Mouse (Mus musculus) forebrain, embryonic 14.5 days (tissue): ENCODE measurements around the gene Zfp65. TPM values are rescaled to one million over a fixed set of nuclear protein-coding genes. Genes with fewer than 3 reads are reported as not detected.
"Not testable (repeated sequence)": the region's sequence is repeated elsewhere in the genome, so short reads cannot be mapped to it uniquely, and the experiment has no call there.

Source experiments
- ATAC-seq: fragments of 200-750 bp; cut with Nextera tagmentation; 2 replicates; pipeline ENCODE4 v1.8.0; 2017; ENCODE audit warnings: mild to moderate bottlenecking, moderate library complexity
- DNase-seq: peaks from one replicate; pipeline ENCODE4 v3.0.0-alpha.2; 2015; ENCODE audit warnings: low spot score
- H3K27ac ChIP-seq: fragments of 300-500 bp; sonication (generic); 2 replicates; pipeline ENCODE4 v1.5.1; 2014; ENCODE audit warnings: low read depth, mild to moderate bottlenecking, control low read depth, low read length, moderate library complexity
- H3K27me3 ChIP-seq: fragments of 300-500 bp; sonication (generic); replicated peaks from 2 replicates; pipeline ENCODE4 v1.6.1; 2014; ENCODE audit warnings: low read length, control low read depth, mixed read lengths; ENCODE audit not compliant: control insufficient read depth, insufficient read depth
- H3K36me3 ChIP-seq: fragments of 300-500 bp; sonication (generic); 2 replicates; pipeline ENCODE4 v1.6.1; 2014; ENCODE audit warnings: low read length, control low read depth; ENCODE audit not compliant: control insufficient read depth, insufficient read depth
- H3K4me1 ChIP-seq: fragments of 300-500 bp; sonication (generic); 2 replicates; pipeline ENCODE4 v1.6.1; 2014; ENCODE audit warnings: antibody characterized with exemption, low read length, control low read depth; ENCODE audit not compliant: control insufficient read depth, insufficient read depth
- H3K4me2 ChIP-seq: fragments of 300-500 bp; sonication (generic); 2 replicates; pipeline ENCODE4 v1.6.1; 2014; ENCODE audit warnings: mild to moderate bottlenecking, control low read depth, low read length
- H3K4me3 ChIP-seq: fragments of 300-500 bp; sonication (generic); 2 replicates; pipeline ENCODE4 v1.5.1; 2014; ENCODE audit warnings: low read depth, low read length, control low read depth
- H3K9ac ChIP-seq: fragments of 300-500 bp; sonication (generic); 2 replicates; pipeline ENCODE4 v1.6.1; 2014; ENCODE audit warnings: mild to moderate bottlenecking, low read length, control low read depth, moderate library complexity
- H3K9me3 ChIP-seq: fragments of 300-500 bp; sonication (generic); replicated peaks from 2 replicates; pipeline ENCODE4 v1.6.1; 2016; ENCODE audit warnings: low read length, control low read depth, mixed read lengths; ENCODE audit not compliant: control insufficient read depth
- WGBS: fragments of 180-500 bp; shearing (Covaris S2); extraction: QIAGEN DNeasy Blood & Tissue Kit; methylation state at CpG from one replicate; pipeline ENCODE4 v1.1.7; 2014; 5-methylcytosine and 5-hydroxymethylcytosine counted together
- polyA plus RNA-seq: library from polyadenylated mRNA; unstranded; fragments of >200 nt; fragmentation: Nextera tagmentation; extraction: Ambion mirVana; gene quantifications from 2 replicates; pipeline ENCODE4 v1.2.1, GENCODE M21; 2014

Zfp65 gene
- polyA plus RNA-seq, 1 experiment from 2014 or later: 4.4 TPM

DNA sequence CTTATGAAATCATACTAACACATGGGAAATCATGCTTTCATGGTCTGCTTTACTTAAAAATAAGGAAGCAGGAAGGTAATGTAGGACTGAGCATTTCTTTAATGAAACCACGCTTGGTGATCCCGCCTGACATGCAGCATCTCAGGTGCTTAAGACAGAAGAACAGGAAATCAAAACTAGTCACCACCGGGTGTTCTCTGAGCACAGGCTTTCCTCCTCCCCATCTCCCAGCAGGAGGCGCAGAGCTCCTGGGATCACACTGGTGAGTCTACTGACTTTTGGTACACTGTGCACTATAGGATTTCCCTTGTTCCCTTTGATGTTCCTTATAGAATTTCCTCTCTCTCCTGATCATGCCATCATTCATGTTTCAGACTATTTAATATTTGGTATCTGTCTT is 468 bp upstream of the Zfp65 start:
- not testable (repeated sequence) for H3K36me3 ChIP-seq, H3K27me3 ChIP-seq, H3K9me3 ChIP-seq, H3K4me1 ChIP-seq
- Histone ChIP-seq H3K9ac (peak overlapping the region; percentile 71), H3K4me3 (peak overlapping the region; percentile 50), H3K27ac (0 out of 2 replicates have a peak overlapping the region, but pooled peaks have one; percentile 9), H3K4me2 (peak overlapping the region; percentile 64)
- WGBS: 47% methylated on average over 4 of the region's 4 CpGs
- peak; percentile 63 for ATAC-seq
- peak; percentile 36 for DNase-seq

DNA sequence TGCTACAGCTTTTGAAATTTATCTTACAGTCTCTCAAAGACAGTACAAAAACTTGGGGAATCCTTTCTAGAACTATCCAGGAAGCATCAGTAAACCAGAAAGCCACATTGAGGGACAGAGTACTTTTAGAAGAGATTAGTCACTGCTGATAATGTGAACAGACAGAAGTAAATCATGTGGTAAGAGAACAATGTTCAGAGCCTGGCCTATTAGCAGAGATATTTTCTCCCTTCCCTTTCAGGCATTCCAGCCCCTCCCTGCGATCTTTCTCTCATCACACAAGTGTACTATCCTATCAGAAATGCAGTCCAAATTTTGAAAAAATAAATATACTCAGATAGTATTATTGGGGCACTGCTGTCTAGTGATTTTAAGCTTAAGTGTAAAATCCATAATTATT is 867 bp downstream of the Zfp65 start:
- Histone ChIP-seq H3K4me3 (peak overlapping the region; percentile 50), H3K9me3 (no peaks in the 10 kb centered on the region), H3K27ac (no peak overlapping the region), H3K36me3 (no peaks in the 10 kb centered on the region), H3K27me3 (no peaks in the 10 kb centered on the region), H3K4me2 (peak overlapping the region; percentile 64), H3K9ac (peak overlapping the region; percentile 71), H3K4me1 (peaks cover 3% of the 10 kb centered on the region)
- no peak for ATAC-seq
- WGBS: 82% methylated on average over 1 of the region's 1 CpGs
- DNase-seq: no peak

DNA sequence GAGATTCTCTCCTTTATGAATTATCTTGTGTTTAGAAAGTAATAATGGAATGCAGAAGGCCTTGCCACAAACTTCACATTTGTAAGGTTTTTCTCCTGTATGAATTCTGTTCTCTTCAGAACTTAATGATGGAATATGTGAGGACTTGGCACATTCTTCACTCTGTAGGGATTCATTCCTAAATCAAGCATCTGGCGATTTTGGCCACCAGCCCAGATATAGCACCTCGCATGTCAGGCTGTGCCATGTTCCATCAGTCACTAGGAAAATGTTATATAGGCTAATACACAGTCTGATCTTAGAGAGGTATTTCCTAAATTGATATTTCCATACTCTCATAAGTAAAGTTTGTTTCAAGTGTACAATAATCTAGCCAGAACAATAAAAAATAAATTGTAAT is 3.6 kb downstream of the Zfp65 start:
- H3K9ac ChIP-seq, H3K4me1 ChIP-seq, H3K27ac ChIP-seq, H3K4me2 ChIP-seq, H3K27me3 ChIP-seq, H3K4me3 ChIP-seq, H3K9me3 ChIP-seq, ATAC-seq, H3K36me3 ChIP-seq: not testable (repeated sequence)
- DNase-seq: peak; percentile 73
- 67% methylated on average over 2 of the region's 2 CpGs for WGBS

DNA sequence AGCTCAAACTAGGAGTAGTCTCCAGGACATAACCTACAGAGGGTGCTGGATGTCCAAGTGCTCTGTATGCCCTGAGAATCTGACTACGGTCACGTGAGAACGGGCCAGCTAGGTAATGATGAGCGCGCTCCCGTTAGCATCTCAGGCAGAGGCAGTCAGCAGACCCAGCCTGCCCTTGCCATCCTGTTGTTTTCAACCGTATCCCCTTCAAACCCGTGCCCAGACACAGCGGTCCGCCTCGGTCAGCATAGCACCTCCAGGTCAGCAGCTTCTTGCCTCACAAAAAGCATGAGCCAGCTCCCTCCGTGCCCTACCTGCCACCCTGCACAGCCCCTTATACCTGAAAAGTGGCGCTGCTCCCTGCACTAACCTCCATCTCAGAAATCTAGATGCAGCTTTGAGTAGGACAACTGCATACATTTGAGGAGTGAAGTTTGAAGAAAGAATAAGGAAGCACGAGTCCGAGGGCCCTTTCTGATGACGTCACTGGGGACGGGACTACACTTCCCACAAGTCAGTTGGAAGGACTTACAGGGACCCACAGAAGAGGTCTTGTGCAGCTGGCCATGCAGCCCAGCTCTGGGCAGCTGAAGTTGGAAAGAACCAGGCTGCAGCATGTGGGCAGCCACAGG is 5.0 kb downstream of the Zfp65 start:
- peak overlapping the region; percentile 82 for H3K9ac ChIP-seq
- H3K4me3 ChIP-seq: peak overlapping the region; percentile 77
- peaks cover 3% of the 10 kb centered on the region for H3K4me1 ChIP-seq
- DNase-seq (peak; percentile 96), ATAC-seq (peak; percentile 94)
- H3K27me3 ChIP-seq: no peaks in the 10 kb centered on the region
- H3K4me2 ChIP-seq: peak overlapping the region; percentile 63
- under 1% methylated on average over 17 of the region's 17 CpGs for WGBS
- no peaks in the 10 kb centered on the region for H3K36me3 ChIP-seq
- no peaks in the 10 kb centered on the region for H3K9me3 ChIP-seq
- H3K27ac ChIP-seq: peak overlapping the region; percentile 58; the same call in 1 of the 2 replicates

DNA sequence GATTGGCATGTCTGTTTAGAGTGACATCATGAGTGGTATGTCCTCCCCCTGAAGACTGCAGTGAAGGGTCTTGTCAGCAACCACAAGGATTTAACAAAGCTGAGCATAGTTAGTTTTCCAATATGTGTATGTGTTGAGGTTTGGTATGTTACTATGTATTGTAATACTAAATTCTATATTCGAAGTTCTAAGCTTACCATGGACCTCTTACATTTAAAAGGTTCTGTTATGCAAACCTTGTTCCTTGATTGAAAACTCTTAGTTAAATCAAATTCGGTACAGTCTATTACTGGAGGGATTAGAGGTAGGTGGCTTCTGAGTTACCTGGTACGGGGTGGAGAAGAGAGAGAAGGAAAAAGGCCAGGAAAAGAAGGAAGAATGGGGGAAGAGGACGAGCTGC is 42.0 kb downstream of the Zfp65 start, which contains the start of gene Zfp738:
TSS of gene Zfp738 (minus strand) at position 101 of the 400 bp plus-strand sequence.
- H3K4me1 ChIP-seq: peaks cover 4% of the 10 kb centered on the region
- no peaks in the 10 kb centered on the region for H3K27me3 ChIP-seq
- no peak within 1 kb of the TSS for H3K9ac ChIP-seq
- DNase-seq: no peak
- no peaks in the 10 kb centered on the region for H3K9me3 ChIP-seq
- H3K4me2 ChIP-seq: no peak within 1 kb of the TSS
- 82% methylated on average over 4 of the region's 4 CpGs for WGBS
- no peak for ATAC-seq
- no peaks in the 10 kb centered on the region for H3K36me3 ChIP-seq
- H3K27ac ChIP-seq: no peak within 1 kb of the TSS
- H3K4me3 ChIP-seq: no peak within 1 kb of the TSS

DNA sequence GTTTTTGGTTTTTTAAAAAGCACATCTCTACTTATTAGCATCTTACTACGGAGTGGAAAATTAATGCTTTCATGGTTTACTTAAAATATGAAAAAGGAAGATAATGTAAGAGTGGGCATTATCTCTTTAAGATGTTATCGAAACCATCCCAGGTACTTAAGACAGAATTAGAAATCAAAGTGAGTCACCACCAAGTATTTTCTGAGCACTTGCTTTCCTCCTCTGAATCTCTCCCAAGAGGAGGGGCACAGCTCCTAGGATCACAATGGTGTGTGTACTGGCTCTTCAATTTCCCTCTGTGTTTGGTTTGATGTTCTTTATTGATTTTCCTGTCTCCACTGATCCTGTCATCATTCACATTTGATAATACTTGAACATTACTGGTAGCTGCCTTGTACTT is 45.1 kb downstream of the Zfp65 start:
- not testable (repeated sequence) for DNase-seq, H3K9me3 ChIP-seq, H3K4me1 ChIP-seq, H3K27me3 ChIP-seq, H3K27ac ChIP-seq, H3K36me3 ChIP-seq
- H3K4me3 ChIP-seq: peak overlapping the region; percentile 68
- H3K4me2 ChIP-seq: peak overlapping the region; percentile 68
- 76% methylated on average over 2 of the region's 2 CpGs for WGBS
- peak; percentile 38 for ATAC-seq
- H3K9ac ChIP-seq: peak overlapping the region; percentile 75; the same call in 1 of the 2 replicates

DNA sequence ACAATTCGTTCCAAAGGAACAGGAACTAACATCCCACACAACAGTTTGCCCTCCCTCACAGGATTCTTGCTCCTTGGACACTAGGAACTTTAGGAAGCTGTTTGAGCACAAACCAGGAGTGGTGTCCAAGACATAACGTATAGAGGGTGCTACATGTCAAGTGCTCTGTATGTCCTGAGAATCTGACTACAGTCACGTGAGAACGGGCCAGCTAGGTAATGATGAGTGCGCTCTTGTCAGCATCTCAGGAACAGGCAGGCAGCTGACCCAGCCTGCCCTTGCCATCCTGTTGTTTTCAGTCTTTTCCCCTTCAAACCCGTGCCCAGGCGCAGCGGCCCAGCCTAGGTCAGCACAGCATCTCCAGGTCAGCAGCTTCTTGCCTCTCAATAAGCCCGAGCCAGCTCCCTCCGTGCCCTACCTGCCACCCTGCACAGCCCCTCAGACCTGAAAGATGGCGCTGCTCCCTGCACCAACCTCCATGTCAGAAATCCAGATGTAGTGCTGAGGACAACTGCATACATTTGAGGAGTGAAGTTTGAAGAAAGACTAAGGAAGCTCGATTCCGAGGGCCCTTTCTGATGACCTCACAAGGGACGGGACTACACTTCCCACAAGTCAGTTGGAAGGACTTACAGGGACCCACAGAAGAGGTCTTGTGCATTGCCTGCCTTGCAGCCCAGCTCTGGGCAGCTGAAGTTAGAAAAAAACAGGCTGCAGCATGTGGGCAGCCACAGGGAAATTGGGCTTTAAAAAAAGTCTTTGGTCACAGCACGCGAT is 45.8 kb downstream of the Zfp65 start:
- Histone ChIP-seq H3K4me2 (peak overlapping the region; percentile 68), H3K9ac (peak overlapping the region; percentile 75), H3K4me3 (peak overlapping the region; percentile 68)
- not testable (repeated sequence) for H3K27ac ChIP-seq, H3K27me3 ChIP-seq, H3K36me3 ChIP-seq, H3K4me1 ChIP-seq, H3K9me3 ChIP-seq
- WGBS: 13% methylated on average over 16 of the region's 16 CpGs
- ATAC-seq (peak; percentile 100), DNase-seq (peak; percentile 95)

DNA sequence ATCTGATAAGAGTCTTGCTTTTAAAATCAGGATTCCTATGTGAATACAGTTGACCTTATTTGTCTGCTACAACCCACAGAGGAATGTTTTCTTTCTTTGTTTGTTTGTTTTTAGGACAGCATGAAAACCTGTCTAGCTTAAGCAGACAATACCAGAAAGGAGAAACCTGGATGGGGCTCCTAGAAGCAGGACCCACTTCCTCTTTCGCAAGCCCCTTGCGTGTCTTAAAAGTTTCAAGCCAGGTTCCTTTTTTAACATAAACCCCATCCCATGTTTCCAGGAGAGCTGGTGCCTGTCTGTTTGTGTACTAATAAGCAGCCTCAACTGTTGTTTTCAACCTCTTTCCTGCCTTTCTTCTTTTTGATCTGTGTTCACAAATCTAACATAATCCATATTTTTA is 54.1 kb downstream of the Zfp65 start:
- Histone ChIP-seq H3K4me3 (no peak overlapping the region), H3K36me3 (peaks cover 4% of the 10 kb centered on the region; the same call in 1 of the 2 replicates), H3K4me1 (no peaks in the 10 kb centered on the region), H3K27ac (no peak overlapping the region), H3K4me2 (no peak overlapping the region), H3K27me3 (no peaks in the 10 kb centered on the region), H3K9me3 (no peaks in the 10 kb centered on the region), H3K9ac (no peak overlapping the region)
- ATAC-seq (no peak), DNase-seq (no peak)
- WGBS: 97% methylated on average over 2 of the region's 2 CpGs
